Mouse (Mus musculus) neural tube, embryonic 12.5 days (tissue): Measurements from ENCODE around the gene Fam117a. TPM values are rescaled to one million over a fixed set of nuclear protein-coding genes. Genes with fewer than 3 reads are reported as not detected.
A peak's percentile ranks its signal among the peaks of the same experiment; 100 is the strongest.

Experiments
- ATAC-seq: fragments of 200-750 bp; cut with Nextera tagmentation; 2 replicates; pipeline ENCODE4 v1.8.0; 2017; ENCODE audit warnings: low read depth, mild to moderate bottlenecking, moderate TSS enrichment, moderate library complexity; ENCODE audit not compliant: low FRiP score
- H3K27ac ChIP-seq: fragments of 300-500 bp; sonication (generic); 2 replicates; pipeline ENCODE4 v1.5.1; 2016
- H3K27me3 ChIP-seq: fragments of 300-500 bp; sonication (generic); replicated peaks from 2 replicates; pipeline ENCODE4 v1.6.1; 2016; ENCODE audit warnings: mild to moderate bottlenecking
- H3K36me3 ChIP-seq: fragments of 300-500 bp; sonication (generic); 2 replicates; pipeline ENCODE4 v1.6.1; 2016; ENCODE audit warnings: mild to moderate bottlenecking
- H3K4me1 ChIP-seq: fragments of 300-500 bp; sonication (generic); 2 replicates; pipeline ENCODE4 v1.6.1; 2016
- H3K4me2 ChIP-seq: fragments of 300-500 bp; sonication (generic); replicated peaks from 2 replicates; pipeline ENCODE4 v1.6.1; 2016; ENCODE audit warnings: mild to moderate bottlenecking
- H3K4me3 ChIP-seq: fragments of 300-500 bp; sonication (generic); 2 replicates; pipeline ENCODE4 v1.5.1; 2016
- H3K9ac ChIP-seq: fragments of 300-500 bp; sonication (generic); 2 replicates; pipeline ENCODE4 v1.6.1; 2016; ENCODE audit warnings: mild to moderate bottlenecking
- H3K9me3 ChIP-seq: fragments of 300-500 bp; sonication (generic); 2 replicates; pipeline ENCODE4 v1.6.1; 2016; ENCODE audit warnings: mild to moderate bottlenecking
- WGBS: fragments of 180-500 bp; shearing (Covaris S2); methylation state at CpG from one replicate; pipeline ENCODE4 v1.1.7; 2016; 5-methylcytosine and 5-hydroxymethylcytosine counted together
- polyA plus RNA-seq: library from polyadenylated mRNA; unstranded; fragments of >200 nt; fragmentation: Nextera tagmentation; extraction: Ambion mirVana; gene quantifications from 2 replicates; pipeline ENCODE4 v1.2.1, GENCODE M21; 2016

The Fam117a gene
- polyA plus RNA-seq, 1 experiment from 2014 or later = 8.7 TPM

DNA sequence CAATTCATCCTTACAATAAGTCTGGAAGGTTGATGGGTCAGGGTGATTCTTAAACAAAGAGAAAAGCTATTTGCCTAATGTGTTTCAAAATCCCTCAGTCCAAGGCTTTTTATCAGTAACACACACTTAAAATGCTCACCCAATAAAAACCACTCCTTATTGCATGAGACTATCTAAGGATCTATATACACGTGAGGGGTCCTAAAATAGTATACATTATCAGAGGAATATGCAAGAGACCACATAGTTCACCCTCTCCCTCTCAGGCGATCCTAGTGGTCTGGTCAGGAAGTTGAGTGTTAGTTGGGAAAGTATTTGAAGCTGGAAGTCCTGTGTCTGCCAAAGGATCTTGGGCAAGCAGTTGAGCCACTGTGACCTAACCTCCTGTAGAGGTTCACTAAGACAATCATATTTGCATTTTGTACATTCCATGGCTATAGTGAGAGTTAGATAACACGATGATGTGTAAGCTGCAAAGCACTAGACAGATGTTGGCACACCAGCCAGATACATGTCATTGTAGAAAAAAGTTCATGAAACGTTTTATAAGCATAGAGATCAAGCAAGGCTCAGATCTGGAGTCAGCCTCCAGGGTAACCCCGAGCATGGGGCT lies 2.3 kb upstream of the Fam117a start:
- H3K27ac ChIP-seq = no peak overlapping the region
- ATAC-seq = no peak
- H3K4me1 ChIP-seq = peaks cover 16% of the 10 kb centered on the region
- no peaks in the 10 kb centered on the region for H3K36me3 ChIP-seq
- H3K4me3 ChIP-seq = no peak overlapping the region
- 70% methylated on average over 5 of the region's 5 CpGs for WGBS
- H3K27me3 ChIP-seq = no peaks in the 10 kb centered on the region
- H3K9me3 ChIP-seq = no peaks in the 10 kb centered on the region
- H3K9ac ChIP-seq = no peak overlapping the region
- H3K4me2 ChIP-seq = no peak overlapping the region

DNA sequence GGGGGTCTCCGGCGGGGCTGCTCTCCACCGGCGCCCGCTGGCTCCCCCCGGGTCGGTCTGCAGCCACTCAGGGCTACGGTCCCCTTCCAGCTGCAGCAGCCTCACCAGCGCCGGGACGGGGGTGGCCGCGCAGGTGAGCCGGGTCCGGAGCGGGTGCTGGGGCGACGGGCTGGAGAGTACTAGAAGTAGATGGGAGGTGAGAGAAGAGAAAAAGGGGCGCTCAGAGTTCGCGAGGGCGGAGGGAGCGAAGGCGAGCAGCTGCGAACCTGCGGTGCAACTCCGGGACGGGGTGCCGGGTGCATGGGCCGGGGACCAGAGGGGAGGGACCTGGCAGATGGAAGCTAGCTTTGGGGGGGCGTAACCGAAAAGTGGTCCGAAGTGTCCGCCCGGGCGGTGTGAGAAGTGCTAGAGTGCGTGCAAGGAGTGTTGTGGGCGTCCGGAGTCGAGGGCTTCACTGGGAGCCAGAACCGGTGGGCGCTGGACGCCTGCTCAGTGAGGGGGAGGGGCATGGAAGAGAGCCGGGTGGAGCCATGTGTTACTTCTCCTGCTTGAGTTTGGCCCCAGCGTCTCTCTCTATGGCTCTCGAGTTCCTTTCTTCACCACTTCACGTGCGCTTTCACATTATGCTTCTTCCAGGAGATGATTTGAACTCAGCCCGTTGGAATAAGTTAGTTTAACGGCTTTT lies 453 bp downstream of the Fam117a start:
- ATAC-seq = peak; percentile 77

DNA sequence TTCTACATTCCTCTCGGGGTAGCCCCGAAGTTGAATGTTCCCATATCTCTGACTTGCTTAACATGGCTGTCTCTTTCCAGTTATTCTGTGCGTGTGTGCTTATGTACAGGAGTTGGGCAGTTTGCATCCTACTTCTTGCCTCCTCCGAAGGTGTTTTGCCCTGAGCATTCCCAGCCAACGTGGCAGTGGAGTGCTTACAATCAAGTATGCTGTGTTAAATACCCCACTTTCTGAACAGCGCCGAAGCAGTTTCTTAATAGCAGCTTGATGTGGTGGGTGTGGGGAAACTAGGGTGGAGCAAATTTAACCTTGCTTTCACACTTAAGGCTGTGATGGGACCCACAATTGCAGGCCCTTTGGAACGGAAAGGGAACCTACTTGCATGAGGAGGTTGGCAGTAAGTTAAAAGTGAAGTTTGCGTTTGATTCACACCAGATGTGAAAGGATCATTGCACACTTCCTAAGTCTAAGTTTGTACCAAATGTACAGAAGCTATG lies 1.1 kb downstream of the Fam117a start:
- H3K36me3 ChIP-seq = no peaks in the 10 kb centered on the region
- H3K9me3 ChIP-seq = no peaks in the 10 kb centered on the region
- peak overlapping the region; percentile 88 for H3K4me3 ChIP-seq
- no peaks in the 10 kb centered on the region for H3K27me3 ChIP-seq
- ATAC-seq = no peak
- peak overlapping the region; percentile 91 for H3K4me2 ChIP-seq
- peaks cover 22% of the 10 kb centered on the region for H3K4me1 ChIP-seq
- no peak overlapping the region for H3K9ac ChIP-seq
- WGBS = 19% methylated on average over 9 of the region's 9 CpGs
- H3K27ac ChIP-seq = no peak overlapping the region

More for the DNA sequence above, 453 bp downstream of the Fam117a start:
- Histone ChIP-seq H3K4me1 (peaks cover 22% of the 10 kb centered on the region), H3K9me3 (no peaks in the 10 kb centered on the region), H3K27ac (no peak overlapping the region), H3K27me3 (no peaks in the 10 kb centered on the region), H3K36me3 (no peaks in the 10 kb centered on the region), H3K4me3 (peak overlapping the region; percentile 88), H3K9ac (peak overlapping the region; percentile 80), H3K4me2 (peak overlapping the region; percentile 91)
- WGBS = under 1% methylated on average over 49 of the region's 50 CpGs

DNA sequence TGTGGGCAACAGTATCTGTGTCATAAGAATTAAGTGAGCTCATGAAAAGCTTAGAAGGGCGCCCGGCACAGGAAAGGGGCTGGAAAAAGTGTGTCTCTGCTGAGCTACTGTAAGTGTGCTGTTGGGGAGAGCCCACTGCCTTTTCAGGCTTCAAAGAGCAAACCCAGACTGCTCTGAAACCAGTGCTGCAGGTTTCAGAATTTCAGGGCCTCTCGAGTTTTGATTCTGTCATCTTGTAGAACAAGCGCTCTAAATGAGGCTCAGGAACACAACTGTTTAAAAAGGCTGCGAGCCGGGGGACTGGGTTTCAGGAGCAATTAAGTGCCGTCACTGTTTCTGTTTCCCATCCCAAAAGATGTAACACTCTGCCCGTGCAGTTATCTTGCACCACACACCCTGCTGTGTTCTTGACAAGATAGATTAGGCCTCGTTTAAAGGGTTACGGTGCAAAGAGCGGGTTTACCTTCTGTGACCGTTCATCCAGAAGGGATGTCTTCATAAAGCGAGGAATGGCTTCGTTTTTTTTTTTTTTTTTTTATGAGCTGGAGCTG lies 2.7 kb downstream of the Fam117a start:
- Histone ChIP-seq H3K4me2 (peak overlapping the region; percentile 91), H3K4me1 (peaks cover 22% of the 10 kb centered on the region), H3K9me3 (no peaks in the 10 kb centered on the region), H3K27me3 (no peaks in the 10 kb centered on the region), H3K27ac (no peak overlapping the region), H3K9ac (no peak overlapping the region), H3K36me3 (no peaks in the 10 kb centered on the region), H3K4me3 (no peak overlapping the region)
- 3% methylated on average over 14 of the region's 14 CpGs for WGBS
- no peak for ATAC-seq

DNA sequence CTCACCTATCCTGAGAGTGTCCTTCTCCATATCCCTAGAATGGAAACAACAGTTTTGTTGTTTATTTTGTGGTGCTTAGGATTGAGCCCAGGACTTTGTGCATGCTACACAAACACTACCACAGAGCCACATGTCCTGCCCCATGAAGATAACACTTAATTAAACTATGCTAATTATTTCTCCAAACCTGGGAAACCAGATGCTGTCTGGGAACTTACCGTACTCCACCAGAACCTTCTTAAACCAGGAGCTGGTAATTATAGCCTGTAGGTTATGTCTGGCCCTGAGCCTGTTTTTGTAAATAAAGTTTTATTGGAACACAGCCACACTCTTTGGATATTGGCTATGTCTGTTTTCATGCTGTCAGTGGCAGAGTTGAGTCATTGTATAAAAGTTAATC lies 3.4 kb downstream of the Fam117a start:
- H3K27me3 ChIP-seq = no peaks in the 10 kb centered on the region
- H3K36me3 ChIP-seq = no peaks in the 10 kb centered on the region
- H3K4me1 ChIP-seq = peaks cover 22% of the 10 kb centered on the region
- 66% methylated on average over 1 of the region's 1 CpGs for WGBS
- no peak for ATAC-seq
- H3K9ac ChIP-seq = no peak overlapping the region
- no peak overlapping the region for H3K4me3 ChIP-seq
- no peak overlapping the region for H3K27ac ChIP-seq
- peak overlapping the region; percentile 91; the same call in 1 of the 2 replicates for H3K4me2 ChIP-seq
- H3K9me3 ChIP-seq = no peaks in the 10 kb centered on the region

DNA sequence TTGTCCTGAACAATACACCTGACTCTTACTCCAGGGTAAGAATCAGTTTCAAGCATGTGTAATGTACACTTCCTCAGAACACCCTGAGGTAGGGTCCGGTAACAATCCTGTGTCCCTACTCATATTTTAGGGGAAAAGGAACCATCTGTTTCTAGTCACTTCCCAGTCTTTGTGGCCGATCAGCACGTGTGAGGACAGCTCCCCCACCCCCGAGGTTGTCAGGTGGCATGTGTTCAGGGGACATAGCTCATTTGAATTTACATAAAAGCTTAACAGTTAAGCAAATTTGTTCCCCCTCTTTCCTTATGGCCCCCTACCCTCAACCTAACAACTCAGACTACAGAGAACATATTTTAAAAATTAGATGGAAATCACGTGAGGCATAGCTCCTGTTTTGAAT lies 3.8 kb downstream of the Fam117a start:
- 36% methylated on average over 5 of the region's 5 CpGs for WGBS
- H3K9me3 ChIP-seq = no peaks in the 10 kb centered on the region
- no peak for ATAC-seq
- H3K9ac ChIP-seq = no peak overlapping the region
- H3K27ac ChIP-seq = no peak overlapping the region
- H3K4me2 ChIP-seq = 0 out of 2 replicates have a peak overlapping the region, but pooled peaks have one; percentile 13
- no peaks in the 10 kb centered on the region for H3K36me3 ChIP-seq
- H3K4me3 ChIP-seq = no peak overlapping the region
- H3K4me1 ChIP-seq = peaks cover 22% of the 10 kb centered on the region
- no peaks in the 10 kb centered on the region for H3K27me3 ChIP-seq

DNA sequence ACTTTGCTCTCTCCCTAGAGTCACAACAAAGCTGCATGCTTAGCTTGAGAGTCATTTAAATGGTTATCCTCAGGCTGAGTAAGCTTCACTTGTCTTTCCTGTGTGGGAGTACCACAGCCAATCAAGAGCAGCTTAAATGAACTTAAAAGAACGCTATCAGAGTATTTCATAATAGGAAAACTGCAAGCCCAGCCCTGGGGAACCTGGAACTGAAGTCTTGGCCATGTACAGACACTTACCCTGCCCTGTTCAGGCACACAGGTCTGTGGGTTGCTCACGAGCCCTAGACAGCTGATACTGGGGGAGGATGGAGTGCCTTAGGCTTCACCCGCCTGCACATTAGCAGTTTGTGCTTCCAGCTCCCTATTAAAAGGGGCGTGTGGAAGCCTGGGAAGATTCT lies 6.4 kb downstream of the Fam117a start:
- Histone ChIP-seq H3K27me3 (no peaks in the 10 kb centered on the region), H3K4me1 (peaks cover 15% of the 10 kb centered on the region), H3K9me3 (no peaks in the 10 kb centered on the region), H3K27ac (no peak overlapping the region), H3K4me3 (no peak overlapping the region), H3K9ac (no peak overlapping the region), H3K36me3 (no peaks in the 10 kb centered on the region), H3K4me2 (no peak overlapping the region)
- ATAC-seq = no peak
- 66% methylated on average over 4 of the region's 4 CpGs for WGBS

DNA sequence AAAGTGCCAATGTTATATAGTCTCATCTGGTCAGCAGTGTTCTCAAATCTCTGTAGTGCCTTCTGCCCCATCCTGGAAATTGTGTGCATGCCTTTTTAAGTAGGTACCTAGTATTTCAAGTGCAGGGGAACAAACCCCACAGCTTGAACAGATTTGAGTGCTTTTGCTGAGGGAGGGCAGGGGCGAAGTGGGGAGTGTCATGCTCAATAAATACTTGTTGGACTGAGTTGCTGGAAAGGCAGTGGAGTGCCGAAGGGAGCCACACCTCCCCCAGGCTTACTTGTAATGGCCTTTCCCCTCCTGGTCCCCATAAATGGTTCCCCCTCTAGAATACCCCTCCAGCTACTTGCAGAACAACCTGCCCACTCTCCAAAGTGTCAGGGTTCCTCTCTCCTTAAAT lies 7.4 kb downstream of the Fam117a start:
- no peak for ATAC-seq
- 42% methylated on average over 2 of the region's 2 CpGs for WGBS
- Histone ChIP-seq H3K4me1 (peaks cover 10% of the 10 kb centered on the region), H3K4me3 (no peak overlapping the region), H3K9ac (no peak overlapping the region), H3K36me3 (no peaks in the 10 kb centered on the region), H3K9me3 (no peaks in the 10 kb centered on the region), H3K4me2 (no peak overlapping the region), H3K27me3 (no peaks in the 10 kb centered on the region), H3K27ac (no peak overlapping the region)

DNA sequence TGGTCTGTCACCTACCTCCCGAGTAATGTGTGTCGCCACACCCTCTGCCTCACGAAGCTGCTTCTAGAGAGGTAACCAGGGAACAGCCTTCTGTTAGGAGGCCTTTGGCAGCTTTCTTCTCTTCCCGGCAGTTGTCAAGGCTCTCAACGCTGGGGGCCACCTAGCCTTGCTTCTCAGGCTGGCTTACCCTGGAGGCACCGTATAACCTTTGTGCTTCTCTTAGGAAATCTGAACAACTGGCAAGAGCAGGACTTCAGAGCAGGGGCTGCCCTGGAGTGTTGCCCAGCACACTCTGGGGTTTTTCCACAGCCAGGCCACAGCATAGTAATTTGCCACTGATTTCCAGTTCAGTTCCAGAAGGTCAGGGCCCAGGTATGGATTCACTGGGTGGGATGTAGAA lies 13.5 kb downstream of the Fam117a start:
- no peak for ATAC-seq
- 69% methylated on average over 6 of the region's 6 CpGs for WGBS
- Histone ChIP-seq H3K9me3 (no peaks in the 10 kb centered on the region), H3K27ac (no peak overlapping the region), H3K9ac (no peak overlapping the region), H3K27me3 (no peaks in the 10 kb centered on the region), H3K4me1 (no peaks in the 10 kb centered on the region), H3K4me2 (no peak overlapping the region), H3K4me3 (no peak overlapping the region), H3K36me3 (no peaks in the 10 kb centered on the region)

DNA sequence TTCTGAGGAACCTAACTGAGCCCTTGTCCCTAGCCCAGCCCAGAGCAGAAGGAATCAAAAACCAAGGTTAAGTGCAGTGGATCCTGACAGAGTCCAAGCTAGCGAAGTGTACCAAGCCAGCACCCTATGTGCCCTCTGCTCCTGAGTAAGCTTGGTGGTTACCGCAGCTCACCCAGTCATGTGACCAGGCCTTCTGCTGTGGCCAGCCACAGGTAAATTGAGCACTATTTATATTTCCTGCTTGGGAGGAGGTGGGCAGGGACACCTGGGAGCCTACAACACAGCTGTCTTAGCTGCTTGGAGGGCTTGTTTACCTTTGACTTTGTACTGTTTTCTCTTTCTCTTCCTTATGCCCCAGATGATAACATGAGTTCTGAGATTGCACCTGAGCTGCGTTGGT lies 14.1 kb downstream of the Fam117a start:
- Histone ChIP-seq H3K4me1 (no peaks in the 10 kb centered on the region), H3K27ac (no peak overlapping the region), H3K9ac (no peak overlapping the region), H3K4me3 (no peak overlapping the region), H3K36me3 (no peaks in the 10 kb centered on the region), H3K27me3 (no peaks in the 10 kb centered on the region), H3K9me3 (no peaks in the 10 kb centered on the region), H3K4me2 (no peak overlapping the region)
- 95% methylated on average over 3 of the region's 3 CpGs for WGBS
- no peak for ATAC-seq

DNA sequence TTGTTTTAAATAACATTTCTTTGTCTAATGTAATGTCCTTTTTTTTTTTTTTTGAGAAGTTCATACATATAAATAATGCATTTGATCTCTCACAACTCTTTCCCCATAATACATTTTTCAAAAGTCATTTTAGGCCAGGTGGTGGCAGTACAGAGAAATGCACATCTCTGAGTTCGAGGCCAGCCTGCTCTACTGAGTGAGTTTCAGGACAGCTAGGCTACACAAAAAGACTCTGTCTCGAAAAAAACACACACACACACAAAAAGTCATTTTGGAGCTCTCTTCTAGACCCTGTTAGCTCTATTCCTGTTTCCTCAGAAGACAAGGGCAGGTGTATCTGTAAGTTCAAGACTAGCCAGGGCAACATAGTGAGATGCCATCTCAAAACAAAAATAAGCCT lies 15.9 kb downstream of the Fam117a start:
- Histone ChIP-seq H3K36me3 (no peaks in the 10 kb centered on the region), H3K4me2 (no peak overlapping the region), H3K9ac (no peak overlapping the region), H3K27me3 (no peaks in the 10 kb centered on the region), H3K4me1 (no peaks in the 10 kb centered on the region), H3K27ac (no peak overlapping the region), H3K4me3 (no peak overlapping the region), H3K9me3 (no peaks in the 10 kb centered on the region)
- no peak for ATAC-seq
- 93% methylated on average over 2 of the region's 2 CpGs for WGBS

DNA sequence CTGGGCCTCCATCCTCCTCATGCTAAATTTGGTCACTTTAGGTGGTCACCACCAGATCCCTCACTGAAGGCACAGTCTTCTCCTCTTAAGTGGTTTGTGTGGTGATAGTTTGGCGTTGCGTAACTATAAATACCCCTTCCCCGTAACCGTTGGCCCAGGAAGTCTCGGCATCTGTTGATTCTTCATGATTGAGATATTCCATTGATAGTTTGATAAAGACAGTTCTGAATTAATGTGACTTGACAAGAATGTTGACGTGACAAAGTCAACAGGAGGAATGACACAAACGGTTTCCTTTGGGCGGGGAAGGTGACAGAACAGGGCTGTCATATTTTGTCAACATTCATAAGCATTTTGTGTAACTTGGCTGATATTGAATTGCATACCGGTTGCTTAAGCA lies 16.4 kb downstream of the Fam117a start:
- no peaks in the 10 kb centered on the region for H3K27me3 ChIP-seq
- no peak overlapping the region for H3K9ac ChIP-seq
- H3K4me1 ChIP-seq = no peaks in the 10 kb centered on the region
- no peak for ATAC-seq
- no peak overlapping the region for H3K27ac ChIP-seq
- 96% methylated on average over 9 of the region's 9 CpGs for WGBS
- no peak overlapping the region for H3K4me3 ChIP-seq
- no peaks in the 10 kb centered on the region for H3K9me3 ChIP-seq
- no peaks in the 10 kb centered on the region for H3K36me3 ChIP-seq
- H3K4me2 ChIP-seq = no peak overlapping the region
